Mouse (Mus musculus) adrenal gland, postnatal 14 days (tissue): ENCODE measurements around the gene Rbm19. TPM values are rescaled to one million over a fixed set of nuclear protein-coding genes. Genes with fewer than 3 reads are reported as not detected.

Experiments
- DNase-seq: peaks from one replicate; pipeline ENCODE4 v3.0.0; 2021; ENCODE audit warnings: mixed read lengths
- total RNA-seq: library from RNA; stranded (reverse); gene quantifications from 2 replicates; pipeline ENCODE4 v1.2.3, GENCODE M21; 2021

Gene Rbm19
- total RNA-seq, 1 experiment from 2014 or later = 21.9 TPM

DNA sequence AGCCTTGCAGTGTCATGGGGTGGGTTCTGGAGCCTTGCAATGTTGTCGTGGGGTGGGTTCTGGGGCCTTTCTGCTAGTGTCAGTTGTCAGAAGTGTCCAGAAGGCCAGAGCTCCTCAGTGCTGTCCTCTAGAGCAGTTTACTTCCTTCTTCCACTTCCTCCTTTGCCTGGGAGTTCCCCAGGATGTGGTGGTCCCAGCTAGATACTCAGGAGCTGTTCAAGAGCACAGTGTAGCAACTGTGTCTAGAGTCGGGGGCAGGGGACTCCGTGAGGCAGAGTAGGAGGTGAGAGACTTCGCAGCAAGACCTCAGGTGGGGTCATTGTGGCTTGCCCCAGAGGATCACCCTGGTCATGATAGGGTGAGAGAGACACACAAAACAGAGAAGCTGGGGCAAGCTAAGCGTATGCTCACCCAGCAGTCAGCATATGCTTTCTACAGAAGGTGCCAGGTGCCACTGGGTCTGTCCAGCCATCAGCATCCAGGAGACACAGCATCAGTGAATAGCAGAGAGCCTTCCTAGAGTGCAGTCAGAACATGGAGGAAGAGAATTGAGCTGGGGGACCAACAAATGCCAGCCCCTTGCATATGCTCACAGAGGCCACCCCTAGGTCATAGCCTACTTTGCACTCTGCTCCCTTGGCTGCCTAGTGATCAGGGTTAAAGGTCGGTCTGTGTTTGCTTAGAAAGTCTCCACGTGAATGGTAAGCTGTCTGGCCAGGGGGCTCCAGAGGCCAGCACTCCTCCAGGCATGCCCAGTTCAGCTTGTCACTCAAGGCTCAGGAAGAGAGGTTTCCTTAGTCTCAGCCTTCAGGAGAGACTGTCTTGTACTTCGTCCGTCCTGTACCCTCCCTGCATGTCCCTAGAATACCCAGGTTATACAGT lies 49.0 kb downstream of the Rbm19 start:
- DNase-seq = no peak

DNA sequence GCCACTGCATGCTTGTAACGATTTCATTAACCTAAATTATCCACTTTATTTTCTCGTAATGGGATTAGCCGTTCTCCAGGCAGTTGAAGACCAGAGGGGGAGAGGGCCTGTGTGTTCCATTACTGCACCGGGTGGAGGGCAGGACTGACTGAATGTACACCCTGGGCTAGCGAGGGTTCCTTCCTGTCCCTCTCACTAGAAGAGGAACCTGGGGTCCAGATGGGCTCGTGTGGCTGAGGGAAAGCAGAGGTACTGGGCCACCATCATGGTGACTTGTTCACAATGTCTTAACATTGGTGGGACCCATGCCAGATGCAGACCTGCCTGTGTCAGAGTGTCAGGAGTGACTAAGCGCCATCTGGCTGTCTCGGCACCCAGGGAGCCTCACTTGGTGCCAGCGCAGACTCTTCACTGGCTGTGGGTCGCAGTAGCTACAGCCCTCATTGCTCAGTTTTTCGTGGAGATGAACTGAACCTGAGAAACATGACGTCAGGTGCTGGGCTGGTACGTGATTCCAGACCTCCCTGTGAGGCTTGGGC lies 51.6 kb downstream of the Rbm19 start:
- peak; percentile 25 for DNase-seq

DNA sequence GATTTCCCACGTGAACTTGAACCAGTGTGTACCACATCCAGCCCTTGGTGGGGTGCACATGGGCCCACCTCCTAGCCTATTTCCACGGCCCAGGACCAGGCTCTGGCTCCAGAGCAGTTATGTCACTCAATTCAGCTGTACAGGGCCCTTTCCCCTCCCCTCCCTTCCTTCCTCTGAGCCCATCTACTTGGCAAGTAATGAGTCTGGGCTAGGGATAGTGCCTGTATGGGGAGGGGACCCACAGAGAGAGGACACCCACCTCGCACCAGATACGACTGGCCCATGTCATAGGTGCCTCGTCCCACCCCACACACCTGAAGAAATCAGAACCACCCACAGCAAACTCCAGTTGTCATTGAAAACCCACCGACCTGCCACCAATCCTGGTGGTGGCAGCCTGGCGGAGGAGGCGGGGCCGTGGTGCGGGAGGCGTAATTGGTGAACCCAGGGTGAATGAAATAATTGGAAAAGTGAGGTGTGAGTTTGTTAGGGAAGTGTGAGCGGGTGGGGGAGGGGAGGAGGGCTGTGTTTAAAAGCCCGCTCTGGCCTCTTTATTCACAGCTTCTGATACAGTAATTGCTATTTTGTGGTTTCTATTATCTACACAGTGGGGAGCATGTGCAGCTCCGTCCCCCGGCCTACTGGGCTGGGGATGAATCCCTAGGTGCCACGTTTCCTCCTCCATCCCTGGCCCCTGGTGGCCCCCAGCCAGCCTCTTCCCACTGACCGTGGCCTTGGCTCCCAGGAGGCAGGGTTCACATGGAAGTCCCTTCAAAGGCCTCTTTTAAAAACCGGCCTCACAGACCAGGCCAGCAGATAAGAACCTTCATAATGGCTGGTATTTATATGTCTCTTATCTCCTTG lies 55.8 kb downstream of the Rbm19 start:
- no peak for DNase-seq

DNA sequence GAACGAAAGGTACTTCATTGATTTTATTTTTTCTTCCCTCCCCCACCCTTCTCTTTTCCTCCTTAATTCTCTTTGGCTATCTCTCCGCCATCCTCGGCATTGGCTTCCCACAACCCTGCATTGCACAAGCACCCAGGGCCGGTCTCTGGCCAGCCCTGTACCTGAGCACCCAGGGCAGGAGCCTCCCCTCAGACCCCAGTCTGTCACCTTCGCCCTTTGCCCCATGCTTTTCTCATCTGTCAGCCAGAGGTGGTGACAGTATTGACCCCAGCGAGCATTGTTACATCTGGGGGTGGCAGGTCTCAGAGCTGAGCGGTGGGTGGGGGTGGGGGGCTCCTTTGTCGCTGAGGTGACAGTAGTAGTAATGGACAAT lies 56.5 kb downstream of the Rbm19 start:
- no peak for DNase-seq

DNA sequence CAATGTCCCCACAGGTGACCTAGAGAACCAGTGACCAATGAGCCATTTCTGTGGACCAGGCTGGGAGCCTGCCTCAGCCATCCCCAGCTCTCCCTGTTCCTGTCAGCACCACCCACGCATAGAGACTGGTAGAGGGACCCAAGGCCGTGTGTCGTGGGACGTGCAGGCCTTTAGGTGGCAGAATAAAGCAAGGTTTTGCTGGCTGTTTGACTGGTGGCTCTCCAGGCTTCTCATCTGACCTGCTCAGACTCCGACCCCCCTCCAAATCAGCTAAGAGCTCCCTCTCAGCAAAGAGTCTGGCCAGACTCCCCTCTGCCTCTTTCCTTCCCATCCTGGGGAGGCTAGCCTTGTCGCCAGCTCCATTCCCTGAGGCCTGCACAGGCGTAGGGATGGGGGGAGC lies 58.1 kb downstream of the Rbm19 start:
- peak; percentile 30 for DNase-seq

DNA sequence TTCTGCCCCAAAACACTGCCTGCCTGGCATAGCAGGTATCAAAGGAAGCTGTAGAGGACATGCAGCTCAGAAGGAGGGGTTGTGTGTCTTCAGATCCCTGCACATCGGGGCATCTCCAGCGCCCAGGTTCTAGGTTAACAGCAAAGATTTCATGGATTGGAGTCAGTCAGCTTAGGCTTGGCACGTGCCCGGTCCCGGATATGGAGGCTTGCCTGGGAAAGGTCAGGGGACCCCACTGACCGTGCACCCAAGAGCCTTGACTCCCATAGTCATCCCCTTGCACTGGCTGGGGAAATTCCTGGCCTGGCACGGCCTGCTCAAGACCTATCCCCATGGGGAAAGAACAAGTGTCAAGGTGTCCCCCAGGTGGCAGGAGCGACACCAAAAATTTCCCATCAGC lies 59.0 kb downstream of the Rbm19 start:
- DNase-seq = no peak

DNA sequence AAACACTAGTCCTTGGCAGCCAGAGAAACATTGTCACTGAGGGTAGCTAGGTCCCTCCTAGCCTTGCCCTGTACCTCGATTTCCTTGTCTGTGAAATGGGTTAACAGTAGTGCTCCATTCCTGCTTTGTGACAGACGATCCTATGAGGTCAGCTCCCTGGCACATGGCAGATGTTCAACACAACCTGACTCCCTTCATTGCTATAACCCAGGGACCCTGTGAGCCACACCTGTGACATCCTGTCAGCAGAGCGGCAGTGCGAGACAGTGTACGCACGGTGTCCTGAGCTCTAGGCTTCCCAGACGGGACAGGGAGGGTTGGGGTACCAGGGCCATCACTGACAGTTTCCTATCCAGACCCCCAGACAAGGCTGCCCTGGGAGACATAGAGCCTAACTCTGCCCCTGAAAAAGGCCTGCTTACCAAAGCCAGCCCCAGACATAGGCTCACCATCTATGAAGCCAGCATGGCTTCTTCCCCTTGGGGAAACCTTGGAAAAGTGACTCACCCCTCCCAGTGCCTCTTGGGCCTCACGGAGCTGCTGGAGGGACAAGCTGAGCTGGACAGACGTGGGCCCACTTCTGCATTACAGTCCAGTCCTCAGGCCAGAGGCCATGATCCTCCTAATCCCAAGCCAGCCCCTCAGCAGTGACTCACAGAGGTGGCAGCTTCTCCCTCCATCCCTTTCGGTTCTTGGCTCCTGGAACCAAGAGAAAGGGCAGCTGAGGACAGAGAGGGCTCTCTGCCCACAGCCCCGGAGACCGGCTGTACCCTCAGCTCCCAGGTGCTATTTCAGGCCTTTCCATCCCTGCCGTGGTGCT lies 60.2 kb downstream of the Rbm19 start:
- peak; percentile 65 for DNase-seq

DNA sequence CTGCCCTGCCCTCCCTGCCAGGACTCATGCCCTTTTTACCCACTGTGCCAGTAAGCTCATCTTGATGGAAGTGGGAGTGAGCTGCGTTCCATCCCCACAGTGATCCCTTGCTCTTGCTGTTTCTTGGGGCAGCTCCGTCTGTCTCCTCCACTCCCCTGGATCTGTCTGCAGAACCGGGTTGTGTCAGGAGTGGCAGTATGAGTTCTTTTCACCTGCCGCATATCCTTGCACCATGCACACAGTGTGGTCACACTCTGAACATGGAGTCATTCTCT lies 60.7 kb downstream of the Rbm19 start:
- no peak for DNase-seq

DNA sequence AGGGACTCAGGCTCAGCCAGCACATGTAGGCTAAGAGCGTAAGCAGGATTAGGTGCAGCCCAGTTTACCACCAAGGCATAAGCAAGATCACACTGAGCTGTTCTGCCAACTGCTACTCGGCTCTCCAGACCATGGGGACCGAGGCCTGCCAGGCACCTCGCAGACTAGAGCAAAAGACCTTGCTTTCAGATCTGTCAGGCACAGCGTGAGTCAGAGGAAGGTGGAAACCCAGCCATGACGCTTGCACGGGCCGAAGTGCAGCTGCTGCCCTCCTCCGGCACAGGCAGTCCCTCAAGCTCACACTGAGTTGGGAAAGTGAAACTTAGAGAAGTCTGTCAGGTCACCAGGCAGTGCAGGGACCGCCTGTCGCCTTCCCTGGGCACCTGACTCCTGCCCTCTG lies 63.8 kb downstream of the Rbm19 start:
- peak; percentile 83 for DNase-seq

DNA sequence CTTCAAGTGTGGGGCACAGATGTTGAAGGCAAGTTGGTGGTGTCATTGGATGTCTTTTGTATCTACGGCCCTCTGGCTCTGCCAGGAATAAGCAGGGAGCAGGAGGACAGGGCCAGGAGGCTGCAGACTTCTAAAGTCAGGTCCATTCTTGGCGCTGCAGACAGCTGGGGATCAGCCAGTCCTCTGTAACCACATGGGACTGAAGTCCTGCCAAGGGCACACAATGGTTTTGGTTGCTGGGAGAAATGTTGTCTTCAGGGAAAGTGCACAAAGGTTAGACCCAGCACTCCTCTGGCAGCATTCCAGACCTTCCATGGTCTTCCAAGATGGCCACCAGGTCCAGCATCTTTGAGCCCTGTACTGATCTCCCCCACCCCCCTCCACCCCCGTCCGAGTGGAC lies 65.1 kb downstream of the Rbm19 start:
- peak; percentile 57 for DNase-seq

DNA sequence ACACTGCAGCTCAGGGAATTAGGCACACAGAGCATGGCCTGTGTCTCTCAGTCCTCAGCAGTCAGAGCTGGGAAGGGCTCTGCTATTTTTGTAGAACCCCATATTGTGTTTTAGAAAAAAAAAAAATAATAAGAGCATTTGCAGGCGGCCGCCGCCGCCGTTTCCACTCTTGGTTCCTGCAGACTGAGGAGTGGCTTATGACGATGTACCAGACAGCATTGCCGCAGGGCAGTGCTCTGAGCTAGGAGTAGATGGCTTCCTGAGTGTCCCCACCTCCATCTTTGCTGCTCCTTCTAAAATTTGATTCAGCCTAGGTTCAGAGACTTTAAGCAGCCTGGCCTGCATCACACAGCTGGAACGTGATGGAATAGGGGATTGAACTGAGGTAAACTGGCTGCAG lies 67.1 kb downstream of the Rbm19 start:
- no peak for DNase-seq

DNA sequence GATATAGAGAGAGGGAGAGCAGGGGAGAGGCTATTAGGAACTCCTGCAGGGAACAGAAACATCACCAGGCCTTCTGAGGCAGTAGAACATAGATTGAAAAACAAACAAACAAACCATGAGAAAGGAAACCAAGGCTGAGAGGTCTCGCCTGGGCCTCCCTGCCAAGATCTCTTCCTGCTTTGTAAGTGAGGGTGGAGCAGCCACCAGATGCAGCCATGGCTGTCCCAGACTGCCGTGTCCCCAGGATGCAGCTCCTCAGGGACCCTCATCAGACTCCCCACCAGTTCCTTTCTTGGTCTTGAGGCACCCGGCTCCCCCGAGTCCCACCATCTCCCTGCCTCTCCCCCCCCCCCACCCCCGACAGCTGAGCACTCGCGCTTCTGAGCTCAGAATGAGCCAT lies 67.5 kb downstream of the Rbm19 start:
- DNase-seq = no peak

DNA sequence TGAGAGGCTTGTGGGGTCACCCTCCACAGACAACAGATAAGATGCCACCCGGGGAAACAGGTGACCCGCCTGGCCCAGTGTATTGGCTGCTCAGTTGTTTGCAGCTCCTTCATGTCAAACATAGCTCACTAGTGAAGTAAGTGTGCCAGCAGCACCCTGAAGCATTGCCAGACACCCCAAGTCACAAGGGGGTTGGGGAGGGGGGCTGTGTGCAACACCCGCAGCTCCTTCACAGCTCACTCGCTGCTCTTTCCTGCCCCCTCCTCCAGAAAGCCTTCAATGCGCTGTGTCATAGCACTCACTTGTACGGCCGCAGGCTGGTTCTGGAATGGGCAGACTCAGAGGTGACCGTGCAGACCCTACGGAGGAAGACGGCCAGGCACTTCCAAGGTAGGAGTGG lies 69.7 kb downstream of the Rbm19 start:
- no peak for DNase-seq

DNA sequence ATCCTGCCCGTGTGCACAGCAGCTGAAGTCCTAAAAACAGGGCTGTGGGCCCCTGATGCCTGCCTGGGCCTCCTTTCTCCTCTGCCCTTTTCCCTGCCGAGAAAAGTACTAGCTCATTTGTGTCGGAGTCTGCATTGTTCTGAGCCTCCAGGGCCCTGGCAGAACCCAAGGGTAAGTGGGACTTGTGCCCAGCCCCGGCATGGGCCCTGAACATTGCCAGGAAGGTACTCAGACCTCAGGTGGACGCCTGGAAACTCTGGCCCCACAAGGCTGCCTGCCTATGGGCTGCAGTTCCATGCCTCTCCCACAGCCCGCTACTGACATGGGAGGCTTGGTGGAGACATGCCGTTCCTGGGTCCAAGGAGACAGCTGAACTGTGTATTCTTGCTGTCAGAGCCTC lies 72.3 kb downstream of the Rbm19 start:
- no peak for DNase-seq

DNA sequence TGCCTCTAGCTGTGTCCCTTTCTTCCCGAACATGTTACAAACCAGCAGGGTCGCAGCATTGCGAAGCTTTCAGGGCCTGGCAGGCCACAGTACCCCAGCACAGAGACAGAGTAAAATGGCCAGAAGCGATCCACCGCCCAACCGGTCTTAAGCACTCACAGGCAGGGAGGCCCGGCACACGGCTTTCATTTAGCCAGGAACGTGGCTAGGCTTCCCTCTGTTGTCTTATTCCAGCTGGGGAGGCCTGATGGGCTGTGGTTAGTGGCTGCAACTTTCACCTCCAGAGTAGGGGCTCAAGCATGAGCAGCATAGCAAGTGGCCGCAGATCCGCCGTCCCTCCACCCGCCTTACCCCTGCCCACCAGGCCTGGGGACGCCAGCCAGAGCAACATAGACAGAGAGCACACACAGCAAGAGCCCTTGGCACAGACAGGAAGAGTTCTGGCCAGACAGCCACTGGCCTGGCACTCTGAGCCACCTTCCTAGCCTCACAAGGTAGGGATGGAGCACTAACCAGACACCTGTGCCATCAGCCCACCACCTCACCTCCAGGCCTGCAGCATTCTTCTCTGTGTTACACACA lies 73.8 kb downstream of the Rbm19 start:
- DNase-seq = no peak

DNA sequence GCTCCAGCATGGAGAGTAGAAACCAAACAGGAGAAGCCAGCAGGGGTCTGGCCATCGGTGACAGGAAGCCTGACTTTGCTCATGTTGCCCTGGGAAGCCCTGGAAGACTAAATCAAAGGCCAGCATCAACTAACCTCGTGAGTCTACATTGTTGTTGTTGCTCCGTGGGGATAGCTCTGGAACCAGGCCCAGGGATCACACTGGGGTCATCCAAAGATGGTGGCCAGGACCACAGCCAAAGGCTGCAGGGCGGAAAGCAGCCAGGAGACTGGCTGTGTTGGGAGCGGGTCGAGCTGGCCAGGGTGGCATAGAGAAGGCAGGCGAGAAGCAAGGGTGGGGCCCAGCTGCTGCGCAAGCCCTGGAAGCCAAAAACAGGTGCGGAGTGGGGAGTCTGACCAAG lies 75.4 kb downstream of the Rbm19 start:
- no peak for DNase-seq

DNA sequence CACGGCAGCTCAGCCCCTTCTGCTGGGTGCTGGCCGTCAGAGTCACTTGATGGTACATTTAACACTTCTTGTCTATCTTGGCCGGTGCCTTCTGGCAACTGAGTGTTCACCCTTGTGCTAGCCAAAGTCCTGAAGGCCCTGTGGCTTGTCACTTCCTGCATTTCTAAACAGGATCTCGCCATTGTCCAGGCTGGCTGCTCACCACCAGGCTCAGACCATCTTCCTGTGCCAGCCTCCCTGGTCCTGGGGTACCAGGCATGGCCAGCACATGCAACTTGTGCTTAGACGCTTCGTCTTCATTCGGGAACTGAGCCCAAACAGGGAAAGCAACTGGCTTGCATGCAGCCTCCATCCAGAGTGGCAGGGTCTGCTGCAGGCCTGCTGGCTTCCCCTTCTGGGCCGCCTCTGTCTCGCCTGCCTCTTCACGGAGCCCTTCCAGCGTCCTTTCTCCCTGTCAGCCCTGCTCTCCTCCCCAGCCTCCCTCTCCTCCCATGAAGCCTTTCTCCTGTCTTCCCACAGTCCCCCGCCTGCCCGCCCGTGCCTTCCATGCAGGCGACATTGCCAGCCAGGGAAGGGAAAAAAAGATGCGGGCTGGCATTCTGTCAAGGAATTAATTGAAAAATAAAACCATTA lies 78.2 kb downstream of the Rbm19 start:
- DNase-seq = no peak

DNA sequence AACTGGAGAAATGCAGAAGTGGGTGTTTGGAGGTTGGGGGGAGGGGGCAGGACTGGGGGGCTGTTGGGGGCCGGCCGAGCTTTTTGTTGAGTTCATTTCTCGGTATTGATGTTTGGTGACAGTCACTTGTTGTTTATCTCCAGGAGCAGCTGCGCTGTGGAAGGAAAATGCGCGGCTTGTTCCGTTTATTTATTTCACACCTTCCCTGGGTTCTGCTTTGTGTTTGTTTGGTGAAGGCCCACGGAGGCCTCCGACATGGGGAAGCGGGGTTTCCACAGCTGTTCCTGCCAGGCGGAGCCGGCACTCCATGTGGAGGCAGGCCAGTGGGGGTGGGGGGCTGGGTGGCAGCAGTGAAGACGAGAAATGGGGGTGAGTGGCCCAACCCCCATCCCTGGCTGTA lies 78.7 kb downstream of the Rbm19 start:
- no peak for DNase-seq

DNA sequence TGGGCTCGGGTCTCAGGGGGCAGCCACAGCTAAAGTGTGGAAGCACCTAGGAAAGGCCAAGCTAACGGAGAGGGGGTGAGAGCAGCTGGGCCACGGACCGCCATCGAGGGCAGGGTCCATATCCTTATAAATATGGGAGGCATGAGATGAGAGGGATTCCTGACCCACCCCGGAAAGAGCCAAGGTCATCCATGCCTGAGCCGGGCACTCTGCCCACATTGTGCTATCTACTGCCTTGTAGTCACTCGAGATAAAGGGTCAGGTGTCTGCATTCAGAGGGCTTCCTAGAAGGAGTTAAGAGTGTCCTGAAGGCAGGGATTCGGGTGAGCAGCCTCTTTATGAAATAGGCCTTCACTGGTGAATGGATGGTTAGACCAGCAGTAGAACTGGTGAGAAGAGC lies 80.6 kb downstream of the Rbm19 start:
- DNase-seq = peak; percentile 65

DNA sequence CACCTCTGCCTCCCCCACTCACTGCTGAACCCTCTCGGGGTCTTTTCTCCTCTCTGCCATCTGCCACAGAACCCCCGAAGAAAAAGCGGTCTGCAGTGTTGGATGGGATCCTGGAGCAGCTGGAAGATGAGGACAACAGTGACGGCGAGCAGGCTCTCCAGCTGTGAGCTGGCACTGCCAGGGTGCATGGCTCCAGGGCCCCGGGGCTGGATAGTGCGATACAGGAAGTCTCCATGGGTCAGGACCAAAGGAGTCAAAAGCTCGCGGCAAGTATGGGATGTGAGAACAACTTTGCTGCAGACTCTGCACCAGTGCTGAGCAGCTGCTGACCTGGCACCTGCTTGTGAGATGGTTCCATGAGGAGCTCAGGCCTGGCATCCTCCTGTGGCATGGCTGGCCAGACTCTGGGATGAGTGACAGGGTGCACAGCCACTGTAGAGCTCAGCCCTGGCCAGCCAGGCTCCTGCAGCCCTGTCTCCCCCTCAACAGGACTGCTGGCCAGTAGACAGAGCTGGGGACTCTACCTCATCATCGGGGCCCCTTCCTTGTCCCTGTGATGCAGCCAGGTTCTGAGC lies 81.6 kb downstream of the Rbm19 start:
- DNase-seq = no peak

DNA sequence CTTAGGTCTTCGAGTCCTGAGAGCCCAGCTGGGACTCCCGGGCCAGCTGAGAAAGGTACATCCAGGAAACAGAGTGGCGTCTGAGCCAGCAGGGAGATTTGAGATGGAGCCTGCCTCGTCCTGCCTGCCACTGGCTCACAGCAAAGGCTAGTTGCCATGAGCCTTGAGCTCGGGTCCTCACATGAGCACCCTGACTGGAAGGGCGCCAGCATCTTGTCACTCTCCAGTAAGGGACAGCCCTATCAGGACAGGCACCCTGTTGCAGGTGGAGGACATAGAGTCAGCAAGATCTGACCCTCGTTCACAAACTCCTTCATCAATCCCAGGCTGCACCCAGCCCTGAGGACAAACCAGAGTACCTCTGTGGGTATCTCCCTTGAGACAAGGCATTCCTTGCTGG lies 83.6 kb downstream of the Rbm19 start:
- DNase-seq = no peak
